Mouse (Mus musculus) spleen, embryonic (tissue): ENCODE measurements around the gene Trpv1.

Experiments
- CTCF ChIA-PET: fragments of 350-600 bp; sonication (Branson Sonifier 250); formaldehyde crosslinking; loops from one replicate; lab custom pipeline; 2022; lab: Charles Lee

Gene Trpv1

GRCm38 (mm10) chr11:73232513-73232912 lies 1.6 kb upstream of the Trpv1 start:
- CTCF ChIA-PET = no interaction called here

GRCm38 (mm10) chr11:73235990-73236701 lies 2.1 kb downstream of the Trpv1 start:
- CTCF ChIA-PET = no interaction called here

- CTCF ChIA-PET = no interaction called here
Observed at GRCm38 (mm10) chr11:73236731-73237130, 2.6 kb downstream of the Trpv1 start.

- CTCF ChIA-PET = no interaction called here
Observed at GRCm38 (mm10) chr11:73242199-73242598, 8.1 kb downstream of the Trpv1 start.

GRCm38 (mm10) chr11:73242777-73243176 lies 8.7 kb downstream of the Trpv1 start:
- CTCF ChIA-PET = no interaction called here

- CTCF ChIA-PET = no interaction called here
Observed at GRCm38 (mm10) chr11:73257362-73257945, 23.4 kb downstream of the Trpv1 start.

GRCm38 (mm10) chr11:73258664-73259063 lies 24.6 kb downstream of the Trpv1 start:
- CTCF ChIA-PET = no interaction called here

GRCm38 (mm10) chr11:73260457-73260856 lies 26.4 kb downstream of the Trpv1 start:
- CTCF ChIA-PET = no interaction called here

GRCm38 (mm10) chr11:73261385-73261784 lies 27.3 kb downstream of the Trpv1 start:
- CTCF ChIA-PET = no interaction called here

GRCm38 (mm10) chr11:73267267-73267666 lies 33.2 kb downstream of the Trpv1 start, which contains the start of gene Trpv3:
Gene Trpv3, plus strand, starts transcription at chr11:73267388.
- CTCF ChIA-PET = no interaction called here

GRCm38 (mm10) chr11:73274821-73275220 lies 40.7 kb downstream of the Trpv1 start:
- CTCF ChIA-PET = no interaction called here

GRCm38 (mm10) chr11:73280710-73281109 lies 46.6 kb downstream of the Trpv1 start:
- CTCF ChIA-PET = no interaction called here

- CTCF ChIA-PET = no interaction called here
Observed at GRCm38 (mm10) chr11:73281528-73282027, 47.5 kb downstream of the Trpv1 start.

- CTCF ChIA-PET = no interaction called here
Observed at GRCm38 (mm10) chr11:73283369-73283768, 49.3 kb downstream of the Trpv1 start.

GRCm38 (mm10) chr11:73283926-73284325 lies 49.8 kb downstream of the Trpv1 start:
- CTCF ChIA-PET = no interaction called here

- CTCF ChIA-PET = no interaction called here
Observed at GRCm38 (mm10) chr11:73284351-73284750, 50.3 kb downstream of the Trpv1 start.

GRCm38 (mm10) chr11:73289621-73290020 lies 55.5 kb downstream of the Trpv1 start:
- CTCF ChIA-PET = no interaction called here

- CTCF ChIA-PET = no interaction called here
Observed at GRCm38 (mm10) chr11:73303123-73303522, 69.0 kb downstream of the Trpv1 start.
